Mouse (Mus musculus) bone marrow macrophage, adult 2 months (primary cell): ENCODE results near the gene Ufc1.

Source experiments
- CTCF ChIP-seq: IDR thresholded peaks from 2 replicates; pipeline ENCODE4 v1.5.1; 2012; ENCODE audit warnings: low read depth, mild to moderate bottlenecking, low read length, moderate library complexity
- POLR2A ChIP-seq: IDR thresholded peaks from 2 replicates; pipeline ENCODE4 v1.6.1; 2012; ENCODE audit warnings: mild to moderate bottlenecking, low read depth, low read length, borderline replicate concordance

- no peak for TF ChIP-seq CTCF
- TF ChIP-seq POLR2A: no peak
Observed at GRCm38 (mm10) chr1:171328244-171328643, 33.4 kb upstream of the Ufc1 start.
